Mouse (Mus musculus): ENCODE results near the gene Phgdh. TPM values are rescaled to one million over a fixed set of nuclear protein-coding genes. Genes with fewer than 3 reads are reported as not detected.

Phgdh gene
- total RNA-seq, 2 experiments from 2014 or later = 52.5 to 52.7 TPM

DNA sequence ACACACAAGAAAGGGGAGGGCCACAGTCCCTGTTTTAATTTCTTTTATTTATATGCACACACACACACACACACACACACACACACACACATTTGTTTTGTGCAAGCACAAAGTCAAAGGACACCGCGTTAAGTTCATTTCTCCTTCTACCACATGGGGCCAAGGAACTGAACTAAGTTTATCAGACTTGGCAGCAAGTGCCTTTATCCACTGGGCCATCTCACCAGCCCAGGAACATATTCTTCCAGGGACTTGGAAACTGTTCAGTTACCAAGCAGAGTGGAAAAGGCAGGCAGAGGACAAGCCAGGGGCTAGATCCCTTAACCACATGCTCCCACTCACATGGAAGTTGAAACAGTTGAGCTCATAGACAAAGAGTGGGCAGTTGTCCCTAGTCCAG, 29.0 kb upstream of the Phgdh start:
- DNase-seq (ENCODE audit: extremely low spot score in 1 of 2, low spot score in 2 of 2) = no peak
- no peak for TF ChIP-seq CTCF (IDR thresholded peaks at IDR 0.05)
- Histone ChIP-seq H3K27ac (no peak overlapping the region), H3K4me3 (no peak overlapping the region)
- intact Hi-C loops (cut with DNase I) = no loop called here

GRCm38 (mm10) chr3:98368283-98368682, 28.5 kb upstream of the Phgdh start:
- Histone ChIP-seq H3K4me3 (no peak overlapping the region), H3K27ac (no peak overlapping the region)
- DNase-seq (ENCODE audit: extremely low spot score in 1 of 2, low spot score in 2 of 2) = no peak
- no peak for TF ChIP-seq CTCF (IDR thresholded peaks at IDR 0.05)
- intact Hi-C loops (cut with DNase I) = no loop called here

- TF ChIP-seq CTCF (IDR thresholded peaks at IDR 0.05) = no peak
- intact Hi-C loops (cut with DNase I) = no loop called here
- no peak overlapping the region for H3K27ac ChIP-seq
- H3K4me3 ChIP-seq = no peak overlapping the region
- DNase-seq (ENCODE audit: extremely low spot score in 1 of 2, low spot score in 2 of 2) = no peak
Measured at GRCm38 (mm10) chr3:98366823-98367222, 27.0 kb upstream of the Phgdh start.

GRCm38 (mm10) chr3:98366086-98366485, 26.3 kb upstream of the Phgdh start:
- Histone ChIP-seq H3K27ac (no peak overlapping the region), H3K4me3 (no peak overlapping the region)
- DNase-seq (ENCODE audit: extremely low spot score in 1 of 2, low spot score in 2 of 2) = no peak
- intact Hi-C loops (cut with DNase I) = no loop called here
- no peak for TF ChIP-seq CTCF (IDR thresholded peaks at IDR 0.05)

GRCm38 (mm10) chr3:98362753-98363152, 23.0 kb upstream of the Phgdh start:
- Histone ChIP-seq H3K4me3 (no peak overlapping the region), H3K27ac (no peak overlapping the region)
- no peak for DNase-seq (ENCODE audit: extremely low spot score in 1 of 2, low spot score in 2 of 2)
- peak; percentile 65 for TF ChIP-seq CTCF (IDR thresholded peaks at IDR 0.05)
- intact Hi-C loops (cut with DNase I) = loop anchor here (1.0 kb wide), 1 partner anchor 81 kb away; no protein-coding TSS in a partner anchor

- intact Hi-C loops (cut with DNase I) = loop anchor here (10.0 kb wide), 1 partner anchor 618 kb away; no protein-coding TSS in a partner anchor
- no peak for TF ChIP-seq CTCF (IDR thresholded peaks at IDR 0.05)
- DNase-seq (ENCODE audit: extremely low spot score in 1 of 2, low spot score in 2 of 2) = no peak
- Histone ChIP-seq H3K27ac (no peak overlapping the region), H3K4me3 (no peak overlapping the region)
Measured at GRCm38 (mm10) chr3:98356632-98357370, 17.0 kb upstream of the Phgdh start.

- no peak for TF ChIP-seq CTCF (IDR thresholded peaks at IDR 0.05)
- H3K4me3 ChIP-seq = no peak overlapping the region
- H3K27ac ChIP-seq = no peak overlapping the region
- intact Hi-C loops (cut with DNase I) = loop anchor here (10.0 kb wide), 1 partner anchor 619 kb away; no protein-coding TSS in a partner anchor
- DNase-seq (ENCODE audit: extremely low spot score in 1 of 2, low spot score in 2 of 2) = no peak
Measured at GRCm38 (mm10) chr3:98356026-98356365, 16.2 kb upstream of the Phgdh start.

DNA sequence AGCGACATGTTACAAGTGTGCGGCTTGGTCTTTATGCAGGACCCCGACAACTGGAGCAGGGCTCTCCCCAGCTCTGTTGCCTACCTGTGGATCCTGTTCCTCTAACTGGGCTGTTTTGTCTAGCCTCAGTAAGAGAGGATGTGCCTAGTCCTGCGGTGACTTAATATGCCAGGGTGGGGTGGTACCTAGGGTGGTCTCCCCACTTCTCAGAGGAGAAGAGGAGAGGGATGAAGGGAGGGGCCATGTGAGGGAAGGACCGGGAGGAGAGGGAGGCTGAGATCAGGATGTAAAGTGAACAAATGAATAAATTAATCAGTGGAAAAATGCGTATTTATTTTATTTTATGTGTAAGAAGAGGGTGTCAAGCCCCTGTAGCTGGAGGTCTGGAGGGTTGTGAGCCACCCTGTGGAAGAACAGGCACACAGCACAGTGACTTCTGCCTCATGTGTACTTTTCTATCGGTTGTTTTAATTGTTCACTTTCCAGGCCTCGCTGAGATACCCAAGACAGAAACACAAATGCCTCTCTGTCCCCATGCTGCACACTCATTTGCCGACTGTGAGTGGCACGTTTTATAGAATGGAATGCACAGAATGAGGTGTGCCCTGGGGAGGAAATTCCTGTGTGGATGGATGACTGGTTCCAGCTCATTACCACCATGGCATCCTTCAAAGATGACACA, 15.7 kb upstream of the Phgdh start:
- no peak for DNase-seq (ENCODE audit: extremely low spot score in 1 of 2, low spot score in 2 of 2)
- TF ChIP-seq CTCF (IDR thresholded peaks at IDR 0.05) = no peak; the same call in 1 of the 2 replicates
- intact Hi-C loops (cut with DNase I) = loop anchor here (10.0 kb wide), 1 partner anchor 619 kb away; no protein-coding TSS in a partner anchor
- H3K27ac ChIP-seq = no peak overlapping the region
- H3K4me3 ChIP-seq = no peak overlapping the region

DNA sequence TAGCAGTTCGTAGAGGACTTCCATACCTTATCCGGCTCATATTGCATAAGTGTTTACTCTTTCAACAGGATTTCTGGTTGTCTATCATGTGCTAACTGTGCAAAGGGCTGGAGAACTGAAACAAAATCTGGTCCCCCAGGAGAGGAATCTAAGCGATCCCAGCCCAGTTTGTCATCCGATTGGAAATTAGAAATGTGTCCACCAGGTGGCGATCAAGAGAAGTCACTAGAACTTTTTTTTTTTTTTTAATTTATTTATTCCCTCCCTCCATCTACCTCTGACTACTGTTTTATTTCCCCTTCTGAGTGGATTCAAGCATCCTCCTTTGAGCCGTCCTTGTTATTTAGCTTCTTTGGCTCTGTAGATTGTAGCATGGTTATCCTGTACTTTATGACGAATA, 14.1 kb upstream of the Phgdh start:
- DNase-seq (ENCODE audit: extremely low spot score in 1 of 2, low spot score in 2 of 2) = peak; percentile 50 to 62
- intact Hi-C loops (cut with DNase I) = loop anchor here (10.0 kb wide), 1 partner anchor 621 kb away; no protein-coding TSS in a partner anchor
- Histone ChIP-seq H3K4me3 (no peak overlapping the region), H3K27ac (no peak overlapping the region)
- peak; percentile 72 for TF ChIP-seq CTCF (IDR thresholded peaks at IDR 0.05)

GRCm38 (mm10) chr3:98348705-98349104, 8.9 kb upstream of the Phgdh start:
- intact Hi-C loops (cut with DNase I) = no loop called here
- no peak for DNase-seq (ENCODE audit: extremely low spot score in 1 of 2, low spot score in 2 of 2)
- H3K27ac ChIP-seq = no peak overlapping the region
- H3K4me3 ChIP-seq = no peak overlapping the region
- no peak for TF ChIP-seq CTCF (IDR thresholded peaks at IDR 0.05)

DNA sequence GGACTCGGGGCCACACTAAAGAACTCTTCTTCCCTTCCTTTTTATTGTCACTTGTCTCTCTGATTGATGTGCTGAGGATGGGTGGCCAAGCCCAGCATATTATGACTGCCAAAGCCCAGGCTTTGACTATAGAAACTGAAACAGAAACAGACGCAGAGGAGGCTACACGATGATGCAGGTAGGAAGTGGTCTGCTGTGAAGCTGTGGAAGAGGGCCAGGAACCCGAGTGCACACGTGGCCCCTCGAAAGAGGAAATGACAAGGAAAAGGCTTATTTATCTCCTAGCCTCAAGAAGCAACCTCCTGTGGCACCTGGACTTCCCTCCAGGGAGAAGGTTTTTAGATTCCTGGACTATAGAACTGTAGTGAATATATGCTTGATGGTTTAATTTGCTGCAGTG, 8.3 kb upstream of the Phgdh start:
- no peak overlapping the region for H3K4me3 ChIP-seq
- no peak for DNase-seq (ENCODE audit: extremely low spot score in 1 of 2, low spot score in 2 of 2)
- no peak overlapping the region for H3K27ac ChIP-seq
- TF ChIP-seq CTCF (IDR thresholded peaks at IDR 0.05) = no peak
- intact Hi-C loops (cut with DNase I) = no loop called here

GRCm38 (mm10) chr3:98343235-98343634, 3.4 kb upstream of the Phgdh start:
- DNase-seq (ENCODE audit: extremely low spot score in 1 of 2, low spot score in 2 of 2) = no peak
- Histone ChIP-seq H3K27ac (no peak overlapping the region), H3K4me3 (no peak overlapping the region)
- TF ChIP-seq CTCF (IDR thresholded peaks at IDR 0.05) = no peak
- intact Hi-C loops (cut with DNase I) = no loop called here

All from left cerebral cortex, adult 2 months (tissue).